ENCODE assay signal across 10 mouse cellular contexts in genomic region chr5:113174916-113175692, GRCm38 (mm10). TPM values are rescaled to one million over a fixed set of nuclear protein-coding genes. Genes with fewer than 3 reads are reported as not detected.
A peak's percentile ranks its signal among the peaks of the same experiment; 100 is the strongest.
DNase-seq lines count a peak whose midpoint lies in the region; ATAC-seq lines count a peak whose summit lies in the region.
"Had no signal": no experiment of that assay in that cellular context is flagged by ENCODE, and none has a peak within 500 bp of the region (broad histone marks: within the 10 kb centered on the region; RNA-seq: fewer than 3 reads in every experiment).

No protein-coding gene starts in this region.

- 52% methylated on average over 24 of the region's 24 CpGs for WGBS in forebrain, embryonic 14.5 days
- WGBS in forebrain, embryonic 12.5 days, result 48% methylated on average over 24 of the region's 24 CpGs
- WGBS in neural tube, embryonic 15.5 days, result 58% methylated on average over 24 of the region's 24 CpGs
- WGBS in limb, embryonic 10.5 days, result 40% methylated on average over 24 of the region's 24 CpGs

- no peaks in the 10 kb centered on the region for H3K27me3 ChIP-seq in forebrain, embryonic 14.5 days (replicated peaks; ENCODE audit: control insufficient read depth, insufficient read depth, low read length)
- H3K27me3 ChIP-seq in forebrain, embryonic 12.5 days, result no peaks in the 10 kb centered on the region
- no peaks in the 10 kb centered on the region for H3K27me3 ChIP-seq in neural tube, embryonic 15.5 days (replicated peaks)
- no peaks in the 10 kb centered on the region for H3K27me3 ChIP-seq in limb, embryonic 10.5 days (ENCODE audit: low read depth, poor library complexity, severe bottlenecking)
- H3K27me3 ChIP-seq: heart, embryonic 13.5 days had no signal

- DNase-seq in forebrain, embryonic 14.5 days (ENCODE audit: low spot score), result no peak
- peak; percentile 67 for DNase-seq in neural tube, embryonic 10.5 days (ENCODE audit: extremely low spot score, low spot score)
- DNase-seq in limb, embryonic 10.5 days (ENCODE audit: low spot score), result peak; percentile 79
- DNase-seq in retina, embryonic 14.5 days (ENCODE audit: low spot score), result peak; percentile 46
- no peak for DNase-seq in gastrocnemius, postnatal 36 days
- no peak for DNase-seq in layer of hippocampus, adult 11-12 months (ENCODE audit: low spot score)

- no peak overlapping the region for H3K4me3 ChIP-seq in forebrain, embryonic 14.5 days (ENCODE audit: low read depth, low read length)
- H3K4me3 ChIP-seq in forebrain, embryonic 12.5 days (replicated peaks), result no peak overlapping the region
- H3K4me3 ChIP-seq in neural tube, embryonic 15.5 days (replicated peaks), result no peak overlapping the region
- no peak overlapping the region for H3K4me3 ChIP-seq in limb, embryonic 10.5 days
- H3K4me3 ChIP-seq: heart, embryonic 13.5 days had no signal

- ATAC-seq in forebrain, embryonic 14.5 days, result peak; percentile 33; the same call in 1 of the 2 replicates
- no peak for ATAC-seq in forebrain, embryonic 12.5 days (ENCODE audit: low FRiP score)
- ATAC-seq in neural tube, embryonic 15.5 days (ENCODE audit: low FRiP score), result no peak

- H3K4me1 ChIP-seq in forebrain, embryonic 14.5 days (ENCODE audit: control insufficient read depth, insufficient read depth, low read length), result no peaks in the 10 kb centered on the region
- H3K4me1 ChIP-seq in forebrain, embryonic 12.5 days, result peaks cover 15% of the 10 kb centered on the region
- peaks cover 8% of the 10 kb centered on the region for H3K4me1 ChIP-seq in neural tube, embryonic 15.5 days
- H3K4me1 ChIP-seq in limb, embryonic 10.5 days, result peaks cover 31% of the 10 kb centered on the region

- no peak overlapping the region for H3K4me2 ChIP-seq in forebrain, embryonic 14.5 days (ENCODE audit: low read length)
- H3K4me2 ChIP-seq in forebrain, embryonic 12.5 days, result no peak overlapping the region
- no peak overlapping the region for H3K4me2 ChIP-seq in neural tube, embryonic 15.5 days
- H3K4me2 ChIP-seq: heart, embryonic 13.5 days had no signal

- H3K9ac ChIP-seq in forebrain, embryonic 14.5 days (ENCODE audit: low read length), result no peak overlapping the region
- H3K9ac ChIP-seq in forebrain, embryonic 12.5 days, result no peak overlapping the region
- H3K9ac ChIP-seq in neural tube, embryonic 15.5 days (replicated peaks), result no peak overlapping the region
- H3K9ac ChIP-seq: heart, embryonic 13.5 days had no signal

- no peaks in the 10 kb centered on the region for H3K36me3 ChIP-seq in forebrain, embryonic 14.5 days (ENCODE audit: control insufficient read depth, insufficient read depth, low read length)
- H3K36me3 ChIP-seq in forebrain, embryonic 12.5 days (replicated peaks), result no peaks in the 10 kb centered on the region
- H3K36me3 ChIP-seq in neural tube, embryonic 15.5 days, result no peaks in the 10 kb centered on the region
- no peaks in the 10 kb centered on the region for H3K36me3 ChIP-seq in limb, embryonic 10.5 days
- H3K36me3 ChIP-seq: heart, embryonic 13.5 days had no signal

- no peak overlapping the region for H3K27ac ChIP-seq in forebrain, embryonic 14.5 days (ENCODE audit: low read depth, low read length)
- H3K27ac ChIP-seq in forebrain, embryonic 12.5 days, result no peak overlapping the region
- no peak overlapping the region for H3K27ac ChIP-seq in neural tube, embryonic 15.5 days (replicated peaks)
- no peak overlapping the region; the same call in 1 of the 2 replicates for H3K27ac ChIP-seq in limb, embryonic 10.5 days
- H3K27ac ChIP-seq: heart, embryonic 13.5 days had no signal

- no peaks in the 10 kb centered on the region for H3K9me3 ChIP-seq in forebrain, embryonic 14.5 days (replicated peaks; ENCODE audit: control insufficient read depth, low read length)
- H3K9me3 ChIP-seq in forebrain, embryonic 12.5 days, result no peaks in the 10 kb centered on the region
- H3K9me3 ChIP-seq in neural tube, embryonic 15.5 days (replicated peaks), result no peaks in the 10 kb centered on the region
- no peaks in the 10 kb centered on the region for H3K9me3 ChIP-seq in limb, embryonic 10.5 days (replicated peaks)

- intact Hi-C loops in gastrocnemius, postnatal 36 days (cut with DNase I), result no loop called here

RNA-seq across cellular contexts. Expression of gene 2900026A02Rik, which starts 45.9 kb away (rescaled TPM):
- polyA plus RNA-seq in forebrain, embryonic 14.5 days (2014; fragmentation: Nextera tagmentation; extraction: Ambion mirVana), result 2.1 and 2.7 TPM in 2 replicates
- 4.5 and 6.1 TPM in 2 replicates for polyA plus RNA-seq in forebrain, embryonic 12.5 days (2016; fragmentation: Nextera tagmentation; extraction: Ambion mirVana)
- 3.0 and 5.5 TPM in 2 replicates for polyA plus RNA-seq in neural tube, embryonic 15.5 days (2015; fragmentation: Nextera tagmentation; extraction: Ambion mirVana)
- 2.5 and 2.9 TPM in 2 replicates for polyA plus RNA-seq in limb, embryonic 10.5 days (2016; fragmentation: Nextera tagmentation; extraction: Ambion mirVana)
- total RNA-seq in gastrocnemius, postnatal 36 days (2021), result 10 to 100 TPM; 22.3 to 23.0 TPM

RNA-seq across cellular contexts. Expression of gene Tmem211, which starts 51.6 kb away (rescaled TPM):
- not detected in 2 replicates for polyA plus RNA-seq in forebrain, embryonic 14.5 days (2014; fragmentation: Nextera tagmentation; extraction: Ambion mirVana)
- polyA plus RNA-seq in forebrain, embryonic 12.5 days (2016; fragmentation: Nextera tagmentation; extraction: Ambion mirVana), result 0.20 and 0.28 TPM in 2 replicates
- polyA plus RNA-seq in neural tube, embryonic 15.5 days (2015; fragmentation: Nextera tagmentation; extraction: Ambion mirVana), result not detected in 2 replicates
- polyA plus RNA-seq in limb, embryonic 10.5 days (2016; fragmentation: Nextera tagmentation; extraction: Ambion mirVana), result not detected in 2 replicates
- not detected for total RNA-seq in gastrocnemius, postnatal 36 days (2021)
- total RNA-seq: neutrophil, adult 5-6 weeks had no signal
- polyA plus RNA-seq: heart, embryonic 13.5 days had no signal

Comparison
In these comparisons a context has a peak if more than half of its experiments do, and no peak if none do; other contexts are left out.
1. DNase-seq: peak in neural tube, embryonic 10.5 days (single experiment), limb, embryonic 10.5 days (single experiment) and retina, embryonic 14.5 days (single experiment); none in forebrain, embryonic 14.5 days (single experiment), gastrocnemius, postnatal 36 days (0 of 2) and layer of hippocampus, adult 11-12 months (single experiment).